Mouse (Mus musculus): Measurements from ENCODE around the gene Naa80.

DNA sequence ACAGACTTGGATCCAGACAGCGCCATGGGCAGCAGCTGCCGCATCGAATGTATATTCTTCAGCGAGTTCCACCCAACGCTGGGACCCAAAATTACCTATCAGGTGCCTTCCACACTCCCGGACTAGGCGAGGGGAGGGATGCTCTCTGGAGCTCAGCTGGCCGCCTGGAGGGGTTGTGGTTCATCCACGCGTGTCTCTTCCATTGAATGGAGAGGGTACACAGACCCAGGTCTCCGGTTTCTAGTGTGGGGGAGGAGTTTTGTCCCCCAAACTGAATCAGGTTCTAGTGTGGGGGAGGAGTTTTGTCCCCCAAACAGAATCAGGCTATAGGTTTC lies 36.4 kb upstream of the Naa80 start:
- TF ChIP-seq CTCF (IDR thresholded peaks at IDR 0.05; ENCODE audit: low read depth, low read length), result no peak
- TF ChIP-seq POLR2A (IDR thresholded peaks at IDR 0.05; ENCODE audit: borderline replicate concordance, low read depth, low read length), result no peak

Data from bone marrow macrophage, adult 2 months (primary cell).